Mouse (Mus musculus) liver, embryonic 14.5 days (tissue): ENCODE measurements at regions not wholly inside any gene's neighbourhood (a gene's known extent, or its start where the extent isn't known, plus 50 kb on each side); places are given as distances from the start of the nearest gene placed in this dataset.

Source experiments
- CTCF ChIP-seq: IDR thresholded peaks from 2 replicates; pipeline ENCODE4 v1.5.1; 2016; ENCODE audit warnings: antibody characterized with exemption, low read depth, control low read depth
- EP300 ChIP-seq: IDR thresholded peaks from 2 replicates; pipeline ENCODE4 v1.6.1; 2016; ENCODE audit warnings: antibody characterized with exemption, low read depth

DNA sequence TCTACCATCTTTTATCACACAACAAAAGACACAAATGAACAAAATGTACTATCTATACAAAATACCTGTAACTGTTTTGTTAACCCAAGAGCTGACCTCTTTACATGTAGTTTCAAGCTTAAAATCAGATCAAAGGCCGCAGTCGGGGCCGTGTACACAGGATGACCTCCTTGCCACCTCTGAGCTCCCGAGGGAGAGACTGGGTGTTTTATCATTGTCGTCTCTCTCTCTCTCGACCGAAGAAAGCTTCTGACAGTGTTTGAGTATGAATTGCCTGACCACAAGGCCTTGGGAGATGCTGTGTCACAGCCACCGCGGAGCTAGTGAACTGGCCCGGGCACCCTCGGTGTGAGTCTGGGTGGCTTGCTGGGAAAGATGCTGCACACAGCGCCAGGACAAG is 105.5 kb downstream of the Mbip start:
- no peak for TF ChIP-seq CTCF
- TF ChIP-seq EP300, result no peak
